Mouse (Mus musculus) embryonic stem cell, embryonic (primary cell): Measurements from ENCODE around the gene Ebf1.

Source experiments
- CTCF ChIA-PET, 4 experiments: fragments of 300-600 bp in 2 of 4; fragments of 350-600 bp in 2 of 4; sonication (Branson Sonifier 250); formaldehyde crosslinking; loops; one replicate each; lab custom pipeline; 2022; ENCODE audit warnings: inconsistent platforms in 2 of 4; lab: Charles Lee
- POLR2A ChIA-PET, 4 experiments: fragments of 300-600 bp in 2 of 4; fragments of 350-600 bp in 2 of 4; sonication (Branson Sonifier 250); formaldehyde crosslinking; loops; one replicate each; lab custom pipeline; 2022; ENCODE audit warnings: antibody characterized with exemption in 4 of 4, inconsistent platforms in 1 of 4; lab: Charles Lee

The Ebf1 gene

GRCm38 (mm10) chr11:44946618-44947017, 329.5 kb downstream of the Ebf1 start:
- CTCF ChIA-PET = no interaction called here
- POLR2A ChIA-PET = no interaction called here

GRCm38 (mm10) chr11:44948541-44948940, 331.4 kb downstream of the Ebf1 start:
- ChIA-PET CTCF (no interaction called here), POLR2A (interaction anchor here in 1 of 4 experiments (0.6 kb wide), 1 partner anchor 931 kb away, joined by 3 read pairs; no protein-coding TSS in a partner anchor)

DNA sequence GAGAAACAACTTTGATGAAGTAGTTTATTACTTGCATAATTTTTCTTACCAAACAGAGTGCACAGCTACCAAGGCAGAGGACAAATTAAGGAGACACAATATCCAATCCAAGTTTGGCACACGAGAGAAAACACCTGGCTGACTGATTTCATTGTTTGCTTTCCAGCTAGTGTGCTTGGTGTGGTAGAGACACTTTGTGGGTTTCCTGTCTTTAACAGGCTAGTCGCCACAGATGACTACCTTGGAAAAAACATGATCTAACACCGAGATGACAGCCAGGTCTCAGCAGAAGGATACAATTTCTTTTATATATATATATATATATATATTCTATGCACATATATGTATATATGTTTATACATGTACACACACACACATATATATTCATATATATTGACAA, 332.0 kb downstream of the Ebf1 start:
- ChIA-PET CTCF (no interaction called here), POLR2A (interaction anchor here in 1 of 4 experiments (0.5 kb wide), 1 partner anchor 136 kb away, joined by 4 read pairs; no protein-coding TSS in a partner anchor)

- ChIA-PET POLR2A (no interaction called here), CTCF (no interaction called here)
These were observed 333.2 kb downstream of the Ebf1 start for GRCm38 (mm10) chr11:44950319-44950718.

DNA sequence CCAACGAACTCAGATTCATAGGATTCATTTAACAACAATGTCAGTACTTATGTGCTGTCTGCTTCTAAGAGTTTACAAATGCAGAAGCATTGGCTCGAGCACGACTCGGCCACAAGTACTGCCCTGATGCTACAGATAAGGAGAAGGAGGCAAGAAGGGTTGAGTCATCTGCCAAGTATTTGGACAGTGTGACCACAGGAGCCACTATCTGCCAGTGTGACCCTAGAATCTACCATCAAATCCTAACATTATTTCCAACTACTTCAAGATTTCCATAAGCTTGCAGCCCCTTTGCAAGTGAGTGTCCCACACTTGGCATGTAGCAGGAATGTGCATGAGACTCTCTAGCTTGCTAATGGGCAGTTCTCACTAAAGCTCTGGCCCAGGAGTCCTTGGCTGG, 334.4 kb downstream of the Ebf1 start:
- ChIA-PET POLR2A (no interaction called here), CTCF (no interaction called here)

- CTCF ChIA-PET = interaction anchor here in 1 of 4 experiments (0.6 kb wide), 1 partner anchor 34 kb away, joined by 4 read pairs; no protein-coding TSS in a partner anchor
- POLR2A ChIA-PET = no interaction called here
These were observed 336.2 kb downstream of the Ebf1 start for GRCm38 (mm10) chr11:44953337-44953736.

GRCm38 (mm10) chr11:44953863-44954262, 336.7 kb downstream of the Ebf1 start:
- ChIA-PET CTCF (interaction anchor here in 1 of 4 experiments (0.6 kb wide), 1 partner anchor 34 kb away, joined by 4 read pairs; no protein-coding TSS in a partner anchor), POLR2A (interaction anchor here in 1 of 4 experiments (0.7 to 1.4 kb wide), 2 partner anchors 90 to 337 kb away, joined by 3 to 4 read pairs; partner anchors contain the start of gene Ebf1)

GRCm38 (mm10) chr11:44954362-44954761, 337.2 kb downstream of the Ebf1 start:
- ChIA-PET POLR2A (interaction anchor here in 1 of 4 experiments (0.7 to 1.4 kb wide), 2 partner anchors 90 to 337 kb away, joined by 3 to 4 read pairs; partner anchors contain the start of gene Ebf1), CTCF (interaction anchor here in 1 of 4 experiments (1.3 kb wide), 1 partner anchor 343 kb away, joined by 3 read pairs; no protein-coding TSS in a partner anchor)

- CTCF ChIA-PET = interaction anchor here in 1 of 4 experiments (0.9 to 1.2 kb wide), 2 partner anchors 13 to 352 kb away, joined by 3 to 4 read pairs; no protein-coding TSS in a partner anchor
- POLR2A ChIA-PET = no interaction called here
These were observed 345.8 kb downstream of the Ebf1 start for GRCm38 (mm10) chr11:44962746-44963440.

GRCm38 (mm10) chr11:44969011-44969410, 351.9 kb downstream of the Ebf1 start:
- ChIA-PET CTCF (no interaction called here), POLR2A (no interaction called here)

GRCm38 (mm10) chr11:44974271-44974670, 357.2 kb downstream of the Ebf1 start:
- POLR2A ChIA-PET = no interaction called here
- CTCF ChIA-PET = no interaction called here

DNA sequence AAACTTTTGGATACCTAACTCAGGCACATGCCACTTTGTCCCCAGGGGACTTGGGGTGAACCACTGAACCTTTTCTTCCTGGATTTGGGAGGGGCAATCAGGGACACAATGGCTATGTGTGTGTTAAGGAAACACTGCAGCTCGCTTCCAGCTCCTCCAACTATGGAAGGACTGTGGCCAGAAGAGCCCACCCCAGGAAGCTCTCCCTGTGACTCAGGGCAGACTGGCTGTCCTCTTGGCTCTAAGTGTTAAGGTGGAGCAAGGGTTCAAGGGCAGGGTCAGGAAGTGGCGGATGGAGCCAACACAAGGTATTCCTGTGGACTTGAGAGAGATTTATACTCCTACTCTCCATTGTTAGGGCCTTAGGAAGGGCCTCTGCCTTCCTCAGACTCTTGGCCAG, 358.0 kb downstream of the Ebf1 start:
- POLR2A ChIA-PET = interaction anchor here in 2 of 4 experiments (0.9 to 1.5 kb wide), 3 partner anchors 8 to 358 kb away, joined by 3 to 4 read pairs (median 3); partner anchors contain the start of gene Ebf1 (in 2 of the 2)

DNA sequence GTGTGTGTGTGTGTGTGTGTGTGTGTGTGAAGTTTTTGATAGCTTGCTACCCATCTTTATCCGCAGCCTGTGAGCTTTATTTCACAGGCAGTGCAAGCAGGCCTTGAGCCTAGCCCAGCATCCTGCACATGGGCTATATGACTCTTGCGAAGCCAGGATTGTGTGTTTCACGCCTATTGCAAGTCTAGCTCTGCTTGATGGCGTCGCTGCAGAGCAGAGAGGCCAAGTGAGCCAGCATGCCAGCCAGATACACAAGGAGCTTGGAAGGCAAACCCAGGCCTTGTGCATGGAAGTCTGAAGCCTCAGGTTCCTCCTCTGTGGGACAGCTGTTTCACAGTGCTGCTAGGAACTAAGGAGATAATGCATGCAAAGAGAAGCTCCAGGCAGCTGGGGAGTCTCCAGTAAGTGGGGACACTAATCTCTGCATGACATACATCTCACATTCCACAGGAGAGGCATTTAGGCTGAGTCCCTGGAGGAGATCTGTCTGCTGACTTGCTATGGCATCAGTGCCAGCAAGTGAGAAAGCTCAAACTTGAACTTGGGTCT, 359.2 kb downstream of the Ebf1 start:
- POLR2A ChIA-PET = interaction anchor here in 1 of 4 experiments (0.7 to 1.5 kb wide), 3 partner anchors 9 to 360 kb away, joined by 3 to 5 read pairs (median 4); partner anchors contain the start of gene Ebf1
- CTCF ChIA-PET = interaction anchor here in 2 of 4 experiments (0.7 to 1.4 kb wide), 2 partner anchors 14 to 365 kb away, joined by 4 to 5 read pairs; no protein-coding TSS in a partner anchor

More for the DNA sequence above, 358.0 kb downstream of the Ebf1 start:
- CTCF ChIA-PET = no interaction called here

GRCm38 (mm10) chr11:44977921-44978397, 360.8 kb downstream of the Ebf1 start:
- ChIA-PET POLR2A (no interaction called here), CTCF (no interaction called here)

GRCm38 (mm10) chr11:44979391-44979790, 362.3 kb downstream of the Ebf1 start:
- ChIA-PET POLR2A (no interaction called here), CTCF (no interaction called here)

DNA sequence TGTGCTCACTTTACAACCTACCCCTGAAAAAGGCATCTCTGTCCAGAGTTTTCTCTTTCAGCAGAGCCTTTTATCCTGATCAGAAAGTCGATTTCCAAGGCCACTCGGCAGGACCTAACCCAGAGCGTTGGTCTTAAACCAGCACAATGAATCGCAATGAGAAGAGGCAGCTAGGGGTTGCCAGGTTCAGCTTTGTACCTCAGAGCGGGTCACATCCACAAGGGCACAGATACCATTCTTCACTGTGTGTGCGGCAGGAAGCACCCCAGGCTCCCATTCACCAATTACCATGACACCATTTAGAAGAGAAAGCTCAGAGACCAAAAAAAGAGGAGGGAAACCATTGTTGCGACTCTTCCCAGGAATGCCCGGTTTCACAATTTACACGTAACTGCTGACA, 365.1 kb downstream of the Ebf1 start:
- ChIA-PET POLR2A (interaction anchor here in 1 of 4 experiments (0.6 kb wide), 1 partner anchor 26 kb away, joined by 3 read pairs; no protein-coding TSS in a partner anchor), CTCF (interaction anchor here in 3 of 4 experiments (0.7 to 1.1 kb wide), 4 partner anchors 371 to 1147 kb away, joined by 3 to 4 read pairs (median 3); no protein-coding TSS in a partner anchor)

DNA sequence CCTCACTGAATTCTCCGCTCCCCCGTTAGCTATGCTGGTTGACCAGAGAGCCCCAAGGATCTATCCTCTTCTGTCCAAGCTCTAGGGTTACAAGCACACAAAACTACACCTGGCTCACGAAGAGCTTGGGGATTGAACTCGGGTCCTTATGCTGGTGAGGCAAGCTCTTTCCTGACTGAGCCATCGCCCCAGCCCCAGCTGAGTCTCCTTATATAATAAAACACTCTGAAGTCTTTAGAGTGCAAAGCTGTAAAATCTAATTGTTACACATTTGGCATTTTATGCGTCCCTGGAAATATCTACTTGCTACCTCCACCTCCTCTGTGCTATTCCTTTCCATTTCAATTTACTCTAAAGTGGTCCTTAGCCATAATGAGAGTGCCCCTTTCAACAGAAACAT, 366.8 kb downstream of the Ebf1 start:
- CTCF ChIA-PET = no interaction called here
- POLR2A ChIA-PET = no interaction called here

DNA sequence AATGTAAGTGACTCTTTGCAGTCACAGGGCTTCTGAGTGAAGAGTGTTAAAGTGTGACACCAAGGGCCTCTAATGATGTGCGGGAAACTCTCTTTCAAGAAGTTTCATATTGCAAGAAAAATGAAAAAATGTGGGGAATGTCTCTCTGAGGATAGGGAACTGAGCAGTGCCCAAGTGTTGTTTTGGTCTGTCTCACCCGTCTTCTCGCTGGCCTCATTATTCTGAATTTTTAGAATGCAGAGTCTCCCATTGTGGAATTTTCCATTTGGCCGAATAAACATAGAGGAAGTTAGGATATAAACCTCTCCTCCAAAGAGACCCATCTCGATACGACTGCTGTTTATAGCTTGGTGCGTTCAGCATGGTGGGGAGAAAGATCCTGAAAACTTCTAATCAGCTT, 367.3 kb downstream of the Ebf1 start:
- CTCF ChIA-PET = no interaction called here
- POLR2A ChIA-PET = interaction anchor here in 1 of 4 experiments (0.6 kb wide), 1 partner anchor 173 kb away, joined by 3 read pairs; no protein-coding TSS in a partner anchor

DNA sequence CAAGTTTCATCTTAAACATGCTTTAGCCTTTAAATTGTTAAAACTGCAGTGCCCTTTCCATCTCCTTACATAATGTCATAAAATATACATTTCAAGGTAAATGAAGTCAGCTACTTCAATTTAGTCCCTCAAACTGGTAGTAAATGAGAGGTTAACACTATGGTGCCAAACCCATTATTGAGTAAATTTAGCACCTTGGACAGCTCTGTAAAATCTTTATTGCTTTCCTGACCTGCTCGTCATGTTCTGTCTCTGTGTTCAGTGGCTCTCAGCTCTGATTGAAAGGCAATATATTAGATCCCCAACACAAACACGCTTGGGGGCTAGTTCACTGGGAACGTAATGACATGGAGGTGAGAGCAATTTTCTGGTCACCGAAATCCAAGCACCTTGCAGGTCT, 370.7 kb downstream of the Ebf1 start:
- POLR2A ChIA-PET = interaction anchor here in 1 of 4 experiments (1.5 kb wide), 1 partner anchor 365 kb away, joined by 3 read pairs; no protein-coding TSS in a partner anchor
- CTCF ChIA-PET = interaction anchor here in 1 of 4 experiments (0.6 kb wide), 1 partner anchor 421 kb away, joined by 4 read pairs; no protein-coding TSS in a partner anchor
